Mouse (Mus musculus) leukemia stem cell, adult 10-12 weeks (primary cell): ENCODE data around the gene Btbd18. TPM values are rescaled to one million over a fixed set of nuclear protein-coding genes. Genes with fewer than 3 reads are reported as not detected.

ENCODE experiments used
- polyA plus RNA-seq: library from polyadenylated mRNA; stranded (reverse); fragments of >175 nt; gene quantifications from 2 replicates; pipeline ENCODE4 v1.2.3, GENCODE M21; 2012; ENCODE audit warnings: low replicate concordance

The Btbd18 gene
- not detected in 2 replicates for polyA plus RNA-seq

DNA sequence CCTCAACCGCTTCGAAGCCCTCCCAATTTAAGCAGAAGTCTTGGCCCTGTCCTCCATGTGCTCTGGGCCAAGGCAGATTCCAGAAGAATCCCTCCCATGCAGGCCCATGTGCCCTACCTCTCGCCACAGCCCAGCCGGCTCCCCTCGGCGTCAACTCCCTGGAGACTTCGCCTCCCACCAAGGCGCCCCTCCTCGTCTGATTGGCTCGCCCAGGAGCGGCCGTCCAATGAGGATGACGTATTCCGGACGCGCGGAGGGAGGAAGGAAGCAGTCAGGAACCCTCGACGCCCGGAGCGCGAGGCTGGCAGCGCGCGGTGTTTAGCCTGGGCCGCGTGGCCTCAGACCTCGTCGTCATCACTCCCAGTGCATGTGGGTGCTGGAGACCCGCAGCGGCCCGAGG is at the start of gene Btbd18:
Btbd18 (plus strand) TSS at position 274 of the 400 bp plus-strand sequence.

DNA sequence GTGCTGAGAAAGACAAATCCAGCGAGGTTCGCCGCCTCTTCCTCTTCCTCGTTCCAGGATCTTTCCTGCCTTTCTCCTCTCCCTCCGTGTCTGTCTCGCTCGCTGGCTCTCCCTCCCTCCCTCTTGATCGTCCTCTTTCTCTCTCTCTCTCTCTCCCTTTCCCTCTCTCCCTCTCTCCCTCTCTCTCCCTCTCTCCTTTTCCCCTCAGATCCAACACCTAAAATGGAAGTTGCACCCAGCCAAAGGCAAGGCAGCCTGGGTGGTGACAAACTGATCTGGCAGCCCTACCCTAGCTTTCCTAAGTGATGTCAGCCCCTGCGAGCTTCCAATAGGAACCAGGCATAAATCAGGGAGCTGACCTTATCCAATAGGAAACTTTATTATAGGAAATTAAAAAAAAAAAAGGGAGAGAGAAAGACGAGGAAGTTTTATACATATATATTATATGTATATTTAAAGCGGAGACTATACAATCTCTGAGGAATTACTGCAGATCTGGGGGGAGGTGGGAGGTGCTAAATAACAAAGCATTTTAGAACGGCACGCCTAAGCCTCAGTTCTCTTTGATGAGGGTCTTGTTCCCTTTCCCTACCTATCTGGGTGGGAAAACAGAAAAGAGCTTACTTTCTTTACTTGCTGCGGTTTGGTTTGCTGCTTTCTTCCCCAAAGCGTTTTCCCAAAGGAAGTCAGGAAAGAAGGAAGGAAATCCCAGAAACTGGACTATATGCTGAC is 8.2 kb upstream of the Btbd18 start, which contains the start of gene Ctnnd1:
Ctnnd1 (minus strand) TSS at position 302 of the 732 bp plus-strand sequence.

DNA sequence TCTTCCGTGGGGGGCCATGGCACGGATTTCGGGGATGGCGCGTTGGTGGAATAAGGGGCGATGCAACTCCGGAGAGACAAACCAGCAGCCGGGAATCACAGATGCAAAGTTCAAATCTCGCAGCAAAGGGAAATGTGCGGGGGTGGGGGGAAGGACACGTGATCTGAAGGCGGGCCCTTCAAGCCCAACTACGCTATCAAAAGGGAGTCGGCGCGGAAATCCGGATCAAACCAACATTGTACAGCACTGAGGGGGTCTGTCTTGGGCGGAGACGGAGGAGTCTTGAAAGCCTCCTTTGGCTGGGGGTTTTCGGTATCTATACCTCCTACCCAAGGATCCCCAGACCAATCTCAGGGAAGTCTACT is 11.7 kb downstream of the Btbd18 start, which contains the start of gene Selenoh:
Selenoh (minus strand) TSS at position 202 of the 365 bp plus-strand sequence.

DNA sequence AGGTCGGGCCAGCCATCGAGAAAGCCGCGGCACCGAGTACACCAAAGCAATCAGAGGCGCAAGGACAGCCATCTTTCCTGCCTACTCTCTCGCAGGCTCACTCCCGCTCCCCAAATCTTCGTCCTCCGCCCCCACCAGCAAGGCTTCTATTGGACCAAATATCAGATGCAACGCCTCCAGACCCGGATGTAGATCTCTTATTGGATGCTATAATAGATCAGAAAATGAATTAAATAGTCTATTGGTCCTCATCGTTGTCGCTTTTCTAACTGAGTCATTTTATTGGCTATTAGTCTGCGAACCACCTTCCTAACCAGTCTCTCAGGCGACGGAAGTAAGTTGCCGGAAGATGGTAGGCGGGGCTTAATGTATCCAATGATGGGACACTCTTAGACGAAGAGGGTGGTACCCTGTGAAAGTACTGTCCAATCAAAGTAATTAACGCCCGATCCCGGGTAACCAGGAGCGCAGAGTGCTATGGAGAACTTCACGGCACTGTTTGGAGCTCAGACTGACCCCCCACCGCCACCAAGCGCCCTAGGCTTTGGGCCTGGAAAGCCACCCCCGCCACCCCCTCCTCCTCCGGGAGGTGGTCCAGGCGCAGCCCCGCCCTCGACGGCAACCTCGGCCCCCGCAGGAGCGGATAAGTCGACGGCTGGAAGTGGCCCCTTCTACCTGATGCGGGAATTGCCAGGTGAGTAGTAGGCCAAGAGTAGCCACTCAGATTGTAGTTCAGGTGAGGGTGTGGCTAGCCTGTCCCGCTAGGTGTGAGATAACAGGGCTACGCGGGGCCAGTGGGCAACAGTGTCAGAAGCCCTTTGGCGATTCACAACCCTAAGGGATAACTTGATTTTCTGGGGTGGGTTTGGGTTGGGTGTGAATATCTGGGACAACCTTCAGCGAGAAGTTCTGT is 19.3 kb downstream of the Btbd18 start, which contains the start of the genes Gm28635 and Med19:
Gm28635 (minus strand) TSS at position 74 of the 913 bp plus-strand sequence.
Med19 (plus strand) TSS at position 435 of the 913 bp plus-strand sequence.

DNA sequence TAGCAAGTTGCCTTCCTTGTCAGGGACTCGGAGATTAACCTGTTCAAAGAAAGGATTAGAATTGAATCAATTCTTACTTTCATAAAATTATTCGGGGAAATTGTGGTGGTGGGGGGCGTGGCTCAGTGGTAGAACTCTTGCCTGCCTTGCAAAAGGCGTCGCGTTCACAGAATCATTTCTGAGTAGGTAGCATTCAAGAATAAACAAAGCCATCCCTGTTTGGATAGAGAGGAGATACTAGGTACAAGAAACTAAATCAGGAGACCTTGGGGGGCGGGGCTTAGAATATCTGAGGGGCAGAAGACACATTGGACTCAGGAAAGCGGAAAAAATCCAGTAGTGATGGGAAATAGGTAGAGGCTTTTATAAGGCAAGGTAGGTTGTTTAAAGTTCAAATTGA is 20.1 kb downstream of the Btbd18 start, which contains the start of gene Tmx2:
Tmx2 (minus strand) TSS at position 125 of the 400 bp plus-strand sequence.

DNA sequence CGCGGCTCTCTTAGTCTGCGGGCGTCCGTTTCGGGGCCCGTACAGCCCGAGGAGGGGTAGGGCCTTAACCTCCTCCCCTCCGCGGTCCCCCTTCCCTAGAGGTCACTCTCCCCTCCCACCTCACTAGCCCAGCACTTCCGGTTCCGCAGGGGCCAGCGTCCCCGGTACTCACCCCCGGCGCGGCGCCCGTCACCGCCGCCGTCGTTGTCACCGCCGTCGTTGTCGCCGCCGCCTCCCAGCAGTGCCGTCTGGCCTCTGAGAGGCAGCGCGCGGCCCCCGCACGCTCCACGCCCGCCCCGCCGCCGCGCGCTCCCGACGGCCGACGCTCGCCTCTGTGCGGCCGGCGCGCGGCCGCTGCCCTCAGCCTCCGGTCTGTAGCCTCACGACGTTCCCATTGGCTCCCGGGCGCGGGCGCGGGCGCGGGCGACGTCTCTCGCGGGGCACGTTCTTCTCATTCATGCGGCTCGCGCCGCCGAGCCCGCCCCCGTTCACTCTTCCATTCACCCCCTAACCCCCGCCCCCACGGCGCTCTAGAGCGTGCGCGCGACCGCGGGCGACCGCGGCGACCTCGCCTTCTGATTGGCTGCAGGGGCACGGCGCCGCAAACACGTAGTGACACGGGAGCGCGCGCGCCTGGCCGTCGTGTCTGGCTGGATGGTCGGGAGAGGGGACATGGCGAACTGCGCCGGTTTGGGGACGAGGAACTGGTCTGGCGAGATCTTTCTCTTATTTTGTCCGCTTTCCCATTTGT is 56.1 kb downstream of the Btbd18 start, which contains the start of gene Zdhhc5:
Zdhhc5 (minus strand) TSS at position 370 of the 751 bp plus-strand sequence.

Other genes with a start within 250 kb of the Btbd18 start
- gene Calcrl, start 233.7 kb upstream of the Btbd18 start, polyA plus RNA-seq, result 0.86 and 2.1 TPM in 2 replicates
- gene Tfpi, start 182.3 kb upstream of the Btbd18 start, polyA plus RNA-seq, result 0.81 TPM in 1 of 2 replicates, not detected in the other
- 0.83 and 4.1 TPM in 2 replicates for gene Ctnnd1, start 8.3 kb upstream of the Btbd18 start, polyA plus RNA-seq
- 101 and 122 TPM in 2 replicates for gene Selenoh, start 11.7 kb downstream of the Btbd18 start, polyA plus RNA-seq
- gene Gm28635, start 19.0 kb downstream of the Btbd18 start, polyA plus RNA-seq, result not detected in 2 replicates
- 23.7 and 36.7 TPM in 2 replicates for gene Med19, start 19.3 kb downstream of the Btbd18 start, polyA plus RNA-seq
- gene Tmx2, start 20.1 kb downstream of the Btbd18 start, polyA plus RNA-seq, result 2.7 and 4.2 TPM in 2 replicates
- 22.7 and 68.7 TPM in 2 replicates for gene Zdhhc5, start 56.1 kb downstream of the Btbd18 start, polyA plus RNA-seq
- 0.41 and 0.85 TPM in 2 replicates for gene Clp1, start 68.3 kb downstream of the Btbd18 start, polyA plus RNA-seq
- gene Ypel4, start 75.0 kb downstream of the Btbd18 start, polyA plus RNA-seq, result 191 and 216 TPM in 2 replicates
- not detected in 2 replicates for gene Gm19426, start 84.6 kb downstream of the Btbd18 start, polyA plus RNA-seq
- 2.8 TPM in 1 of 2 replicates, not detected in the other for gene Serping1, start 116.4 kb downstream of the Btbd18 start, polyA plus RNA-seq
- gene Ube2l6, start 139.7 kb downstream of the Btbd18 start, polyA plus RNA-seq, result 3.3 and 20.8 TPM in 2 replicates
- gene Smtnl1, start 163.6 kb downstream of the Btbd18 start, polyA plus RNA-seq, result not detected in 2 replicates
- gene Timm10, start 167.9 kb downstream of the Btbd18 start, polyA plus RNA-seq, result 2.3 and 7.3 TPM in 2 replicates
- gene Slc43a1, start 179.8 kb downstream of the Btbd18 start, polyA plus RNA-seq, result 52.4 and 120 TPM in 2 replicates
- gene Rtn4rl2, start 227.6 kb downstream of the Btbd18 start, polyA plus RNA-seq, result 3.3 and 4.7 TPM in 2 replicates